Comparison of ENCODE assay signal across 19 mouse cellular contexts in genomic region chr5:66036440-66037054, GRCm38 (mm10). TPM values are rescaled to one million over a fixed set of nuclear protein-coding genes. Genes with fewer than 3 reads are reported as not detected.
DNase-seq lines count a peak whose midpoint lies in the region; ATAC-seq and TF ChIP-seq lines count a peak whose summit lies in the region.
"Had no signal": no experiment of that assay in that cellular context is flagged by ENCODE, and none has a peak within 500 bp of the region (broad histone marks: within the 10 kb centered on the region; RNA-seq: fewer than 3 reads in every experiment).

No protein-coding gene starts in this region.

- DNase-seq in embryonic facial prominence, embryonic 14.5 days (ENCODE audit: low spot score), result peak; percentile 38
- DNase-seq in embryonic facial prominence, embryonic 10.5 days (ENCODE audit: low spot score), result no peak
- no peak for DNase-seq in kidney, adult 2 months
- DNase-seq in kidney, postnatal 14 days, result no peak
- DNase-seq in stomach, postnatal 0 days (ENCODE audit: low spot score), result no peak
- DNase-seq in T-cell, adult 2 months (ENCODE audit: low spot score), result no peak
- DNase-seq: adrenal gland, adult 2 months; cerebellum, postnatal 36 days; gastrocnemius, postnatal 25 days; heart, postnatal 14 days; thymus, postnatal 14 days had no signal

- TF ChIP-seq CTCF in kidney, adult 2 months (conservative IDR thresholded peaks at IDR 0.05; ENCODE audit: insufficient read depth, insufficient read length, low read depth, low read length), result no peak
- no peak for TF ChIP-seq CTCF in stomach, postnatal 0 days (IDR thresholded peaks at IDR 0.05; ENCODE audit: low read depth)

- 45% methylated on average over 7 of the region's 7 CpGs for WGBS in embryonic facial prominence, embryonic 14.5 days
- WGBS in embryonic facial prominence, embryonic 10.5 days, result 39% methylated on average over 7 of the region's 7 CpGs
- 42% methylated on average over 7 of the region's 7 CpGs for WGBS in kidney, adult 2 months
- WGBS in stomach, embryonic 14.5 days, result 32% methylated on average over 7 of the region's 7 CpGs
- 35% methylated on average over 7 of the region's 7 CpGs for WGBS in stomach, postnatal 0 days
- WGBS in heart, embryonic 11.5 days (ENCODE audit: insufficient replicate concordance), result 41% methylated on average over 7 of the region's 7 CpGs

- no peak overlapping the region for H3K27ac ChIP-seq in embryonic facial prominence, embryonic 14.5 days (replicated peaks; ENCODE audit: low read depth, low read length)
- no peak overlapping the region for H3K27ac ChIP-seq in embryonic facial prominence, embryonic 10.5 days (replicated peaks)
- H3K27ac ChIP-seq in kidney, adult 2 months (ENCODE audit: insufficient read depth, low read depth, low read length), result peak overlapping the region; percentile 19; the same call in 1 of the 2 replicates
- peak overlapping the region; percentile 55; the same call in 1 of the 2 replicates for H3K27ac ChIP-seq in stomach, embryonic 14.5 days (ENCODE audit: low read length)
- no peak overlapping the region for H3K27ac ChIP-seq in stomach, postnatal 0 days (replicated peaks)
- no peak overlapping the region for H3K27ac ChIP-seq in heart, embryonic 11.5 days (ENCODE audit: low read depth, low read length)
- H3K27ac ChIP-seq: heart, embryonic 10.5 days; kidney, embryonic 15.5 days; left cerebral cortex, adult 2 months; limb, embryonic 10.5 days had no signal

- H3K4me3 ChIP-seq in embryonic facial prominence, embryonic 14.5 days (ENCODE audit: low read depth, low read length), result no peak overlapping the region
- no peak overlapping the region for H3K4me3 ChIP-seq in embryonic facial prominence, embryonic 10.5 days
- H3K4me3 ChIP-seq in kidney, adult 2 months (ENCODE audit: insufficient read depth, low read depth, low read length), result no peak overlapping the region
- no peak overlapping the region for H3K4me3 ChIP-seq in stomach, embryonic 14.5 days (ENCODE audit: low read depth, low read length)
- H3K4me3 ChIP-seq in stomach, postnatal 0 days (ENCODE audit: low read depth, low read length), result no peak overlapping the region
- no peak overlapping the region for H3K4me3 ChIP-seq in heart, embryonic 11.5 days (ENCODE audit: low read depth, low read length)
- H3K4me3 ChIP-seq: erythroblast, embryonic 14.5 days; heart, embryonic 10.5 days; kidney, embryonic 15.5 days; left cerebral cortex, adult 2 months; limb, embryonic 10.5 days had no signal

- no peaks in the 10 kb centered on the region for H3K36me3 ChIP-seq in embryonic facial prominence, embryonic 14.5 days (ENCODE audit: control insufficient read depth, insufficient read depth, low read length)
- H3K36me3 ChIP-seq in embryonic facial prominence, embryonic 10.5 days (replicated peaks), result no peaks in the 10 kb centered on the region
- peaks cover 10% of the 10 kb centered on the region for H3K36me3 ChIP-seq in kidney, adult 2 months (ENCODE audit: control insufficient read depth, insufficient read depth, low read length)
- H3K36me3 ChIP-seq in stomach, embryonic 14.5 days (ENCODE audit: control insufficient read depth, insufficient read depth, low read length), result no peaks in the 10 kb centered on the region; the same call in 1 of the 2 replicates
- H3K36me3 ChIP-seq in stomach, postnatal 0 days (ENCODE audit: control insufficient read depth, insufficient read depth, low read length), result no peaks in the 10 kb centered on the region
- no peaks in the 10 kb centered on the region for H3K36me3 ChIP-seq in heart, embryonic 11.5 days (ENCODE audit: control insufficient read depth, insufficient read depth, low read length)
- H3K36me3 ChIP-seq: heart, embryonic 10.5 days; kidney, embryonic 15.5 days; limb, embryonic 10.5 days had no signal

- no peak for TF ChIP-seq POLR2A in kidney, adult 2 months (IDR thresholded peaks at IDR 0.05; ENCODE audit: low read depth, low read length)

- no peak overlapping the region for H3K4me2 ChIP-seq in embryonic facial prominence, embryonic 14.5 days (ENCODE audit: low read depth, low read length)
- H3K4me2 ChIP-seq in stomach, embryonic 14.5 days (replicated peaks; ENCODE audit: low read depth, low read length), result no peak overlapping the region
- H3K4me2 ChIP-seq in stomach, postnatal 0 days (replicated peaks; ENCODE audit: low read depth), result no peak overlapping the region
- no peak overlapping the region for H3K4me2 ChIP-seq in heart, embryonic 11.5 days
- H3K4me2 ChIP-seq: kidney, embryonic 15.5 days; liver, embryonic 11.5 days had no signal

- TF ChIP-seq EP300 in stomach, postnatal 0 days (optimal IDR thresholded peaks at IDR 0.05), result no peak

- no peaks in the 10 kb centered on the region for H3K27me3 ChIP-seq in embryonic facial prominence, embryonic 14.5 days (replicated peaks; ENCODE audit: control insufficient read depth, insufficient read depth, low read length)
- no peaks in the 10 kb centered on the region for H3K27me3 ChIP-seq in embryonic facial prominence, embryonic 10.5 days (replicated peaks; ENCODE audit: low read depth, poor library complexity, severe bottlenecking)
- no peaks in the 10 kb centered on the region for H3K27me3 ChIP-seq in kidney, adult 2 months (replicated peaks; ENCODE audit: control insufficient read depth, insufficient read depth, low read length)
- H3K27me3 ChIP-seq in stomach, embryonic 14.5 days (ENCODE audit: control insufficient read depth, insufficient read depth, low read length), result no peaks in the 10 kb centered on the region
- no peaks in the 10 kb centered on the region for H3K27me3 ChIP-seq in stomach, postnatal 0 days (ENCODE audit: control insufficient read depth, insufficient read depth, low read length)
- no peaks in the 10 kb centered on the region for H3K27me3 ChIP-seq in heart, embryonic 11.5 days (ENCODE audit: control insufficient read depth, insufficient read depth, low read length)
- H3K27me3 ChIP-seq: kidney, embryonic 15.5 days had no signal

- peaks cover 3% of the 10 kb centered on the region; the same call in 1 of the 2 replicates for H3K4me1 ChIP-seq in embryonic facial prominence, embryonic 14.5 days (ENCODE audit: control insufficient read depth, insufficient read depth, low read length)
- H3K4me1 ChIP-seq in embryonic facial prominence, embryonic 10.5 days, result peaks cover 13% of the 10 kb centered on the region; the same call in 1 of the 2 replicates
- H3K4me1 ChIP-seq in kidney, adult 2 months (ENCODE audit: control insufficient read depth, insufficient read depth, low read length), result peaks cover 54% of the 10 kb centered on the region
- peaks cover 27% of the 10 kb centered on the region for H3K4me1 ChIP-seq in stomach, embryonic 14.5 days (ENCODE audit: control insufficient read depth, insufficient read depth, low read length)
- H3K4me1 ChIP-seq in stomach, postnatal 0 days (replicated peaks; ENCODE audit: control insufficient read depth, insufficient read depth), result no peaks in the 10 kb centered on the region; the same call in 1 of the 2 replicates
- H3K4me1 ChIP-seq in heart, embryonic 11.5 days (ENCODE audit: control insufficient read depth, insufficient read depth, low read length), result no peaks in the 10 kb centered on the region
- H3K4me1 ChIP-seq: limb, embryonic 10.5 days had no signal

- no peak overlapping the region for H3K9ac ChIP-seq in embryonic facial prominence, embryonic 14.5 days (ENCODE audit: low read depth, low read length)
- H3K9ac ChIP-seq in stomach, embryonic 14.5 days (replicated peaks; ENCODE audit: low read depth, low read length), result no peak overlapping the region
- no peak overlapping the region for H3K9ac ChIP-seq in stomach, postnatal 0 days (ENCODE audit: low read length)
- H3K9ac ChIP-seq in heart, embryonic 11.5 days (ENCODE audit: low read depth, low read length), result no peak overlapping the region
- H3K9ac ChIP-seq: kidney, embryonic 15.5 days had no signal

- ATAC-seq in embryonic facial prominence, embryonic 14.5 days (ENCODE audit: low read depth), result peak; percentile 45; the same call in 1 of the 2 replicates
- ATAC-seq in stomach, embryonic 14.5 days (ENCODE audit: insufficient number of reproducible peaks, insufficient read depth, low FRiP score, low read depth), result no peak
- ATAC-seq in stomach, postnatal 0 days (ENCODE audit: low FRiP score, low TSS enrichment), result no peak
- ATAC-seq in heart, embryonic 11.5 days (replicated peaks; ENCODE audit: insufficient number of reproducible peaks, low FRiP score, low TSS enrichment), result no peak

- no peaks in the 10 kb centered on the region for H3K9me3 ChIP-seq in embryonic facial prominence, embryonic 14.5 days (ENCODE audit: control insufficient read depth, low read length)
- no peaks in the 10 kb centered on the region for H3K9me3 ChIP-seq in embryonic facial prominence, embryonic 10.5 days
- H3K9me3 ChIP-seq in stomach, embryonic 14.5 days (ENCODE audit: control insufficient read depth, low read depth, low read length), result no peaks in the 10 kb centered on the region
- no peaks in the 10 kb centered on the region for H3K9me3 ChIP-seq in stomach, postnatal 0 days (ENCODE audit: control insufficient read depth, low read length)
- no peaks in the 10 kb centered on the region for H3K9me3 ChIP-seq in heart, embryonic 11.5 days (replicated peaks; ENCODE audit: control insufficient read depth, low read length)
- H3K9me3 ChIP-seq: heart, embryonic 10.5 days; kidney, embryonic 15.5 days; limb, embryonic 10.5 days had no signal

RNA-seq across cellular contexts. Expression of gene 9130230L23Rik, which starts 32.5 kb away (rescaled TPM):
- polyA plus RNA-seq in embryonic facial prominence, embryonic 14.5 days (2014; fragmentation: Nextera tagmentation; extraction: Ambion mirVana), result 0.20 and 0.45 TPM in 2 replicates
- not detected in 2 replicates for polyA plus RNA-seq in embryonic facial prominence, embryonic 10.5 days (2016; fragmentation: Nextera tagmentation; extraction: Ambion mirVana)
- polyA plus RNA-seq in kidney, adult 2 months (2012; rRNA removed), result 0.22 and 0.26 TPM in 2 replicates
- polyA plus RNA-seq in stomach, embryonic 14.5 days (2014; fragmentation: Nextera tagmentation; extraction: Ambion mirVana), result 2.2 and 3.0 TPM in 2 replicates
- polyA plus RNA-seq in stomach, postnatal 0 days (2015; fragmentation: Nextera tagmentation; extraction: Ambion mirVana), result 4.7 and 4.8 TPM in 2 replicates
- 0.29 TPM in 1 of 2 replicates, not detected in the other for polyA plus RNA-seq in heart, embryonic 11.5 days (2014; fragmentation: Nextera tagmentation; extraction: Ambion mirVana)
- polyA plus RNA-seq: erythroblast, embryonic 14.5 days; liver, embryonic 11.5 days had no signal

Comparison
In these comparisons a context has a peak if more than half of its experiments do, and no peak if none do; other contexts are left out.
1. H3K27ac ChIP-seq: peak in kidney, adult 2 months (single experiment) and stomach, embryonic 14.5 days (single experiment); none in embryonic facial prominence, embryonic 14.5 days (single experiment), embryonic facial prominence, embryonic 10.5 days (single experiment), stomach, postnatal 0 days (single experiment) and heart, embryonic 11.5 days (single experiment).